Mouse (Mus musculus): ENCODE results near the gene Tlr7. TPM values are rescaled to one million over a fixed set of nuclear protein-coding genes. Genes with fewer than 3 reads are reported as not detected.
"Not testable (repeated sequence)": the region's sequence is repeated elsewhere in the genome, so short reads cannot be mapped to it uniquely, and the experiment has no call there.

Tlr7 gene
- 0.37 and 0.65 TPM in 2 replicates for polyA plus RNA-seq (2015; fragmentation: Nextera tagmentation; extraction: Ambion mirVana)

- H3K27ac ChIP-seq (ENCODE audit: low read length) = no peak within 1 kb of the TSS
- H3K4me3 ChIP-seq (ENCODE audit: low read length) = no peak within 1 kb of the TSS
- ATAC-seq (ENCODE audit: low FRiP score, low TSS enrichment) = no peak
- no peaks in the 10 kb centered on the region for H3K36me3 ChIP-seq (ENCODE audit: insufficient read depth, low read length)
- no peak within 1 kb of the TSS for H3K4me2 ChIP-seq (replicated peaks; ENCODE audit: low read depth, low read length)
- H3K9ac ChIP-seq (replicated peaks; ENCODE audit: low read length) = no peak within 1 kb of the TSS
- H3K4me1 ChIP-seq (ENCODE audit: insufficient read depth, low read length) = 0 out of 2 replicates have a peak, but pooled peaks cover 6% of the 10 kb centered on the region
- 82% methylated on average over 6 of the region's 6 CpGs for WGBS
- peaks cover 15% of the 10 kb centered on the region for H3K27me3 ChIP-seq (ENCODE audit: insufficient read depth, low read length)
- no peaks in the 10 kb centered on the region for H3K9me3 ChIP-seq (ENCODE audit: low read length)
These were observed at the start of gene Tlr7 for GRCm38 (mm10) chrX:167330399-167330798. Gene Tlr7 (minus strand): TSS chrX:167330558.

GRCm38 (mm10) chrX:167380073-167380472 is 49.7 kb upstream of the Tlr7 start:
- Histone ChIP-seq H3K4me3 (ENCODE audit: low read length) (no peak overlapping the region), H3K27me3 (ENCODE audit: insufficient read depth, low read length) (peaks cover 19% of the 10 kb centered on the region), H3K36me3 (ENCODE audit: insufficient read depth, low read length) (no peaks in the 10 kb centered on the region), H3K9me3 (ENCODE audit: low read length) (no peaks in the 10 kb centered on the region), H3K27ac (ENCODE audit: low read length) (no peak overlapping the region), H3K9ac (replicated peaks; ENCODE audit: low read length) (no peak overlapping the region), H3K4me2 (replicated peaks; ENCODE audit: low read depth, low read length) (no peak overlapping the region), H3K4me1 (ENCODE audit: insufficient read depth, low read length) (no peaks in the 10 kb centered on the region; the same call in 1 of the 2 replicates)
- ATAC-seq (ENCODE audit: low FRiP score, low TSS enrichment) = no peak
- 63% methylated on average over 4 of the region's 4 CpGs for WGBS

DNA sequence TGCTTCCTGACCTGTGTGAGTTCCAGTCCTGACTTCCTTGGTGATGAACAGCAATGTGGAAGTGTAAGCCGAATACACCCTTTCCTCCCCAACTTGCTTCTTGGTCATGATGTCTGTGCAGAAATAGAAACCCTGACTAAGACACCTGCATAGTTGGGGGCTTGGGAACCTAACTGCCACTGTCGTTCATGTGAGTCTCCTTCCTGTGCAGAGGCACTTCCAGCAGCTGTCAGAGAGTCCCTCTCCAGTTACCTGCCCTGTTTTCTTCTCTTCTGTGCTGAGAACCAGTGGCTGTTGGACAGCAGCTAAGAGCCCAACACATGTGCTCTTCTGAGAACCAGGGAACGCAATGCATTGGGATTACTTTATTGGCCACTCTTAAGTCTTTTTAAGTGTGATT is 30.9 kb upstream of the Tlr7 start:
- peaks cover 20% of the 10 kb centered on the region; the same call in 1 of the 2 replicates for H3K27me3 ChIP-seq (ENCODE audit: insufficient read depth, low read length)
- not testable (repeated sequence) for ATAC-seq (ENCODE audit: low FRiP score, low TSS enrichment); H3K4me1 ChIP-seq (ENCODE audit: insufficient read depth, low read length); H3K9ac ChIP-seq (replicated peaks; ENCODE audit: low read length); H3K9me3 ChIP-seq (ENCODE audit: low read length); H3K36me3 ChIP-seq (ENCODE audit: insufficient read depth, low read length); H3K4me3 ChIP-seq (ENCODE audit: low read length); H3K4me2 ChIP-seq (replicated peaks; ENCODE audit: low read depth, low read length); H3K27ac ChIP-seq (ENCODE audit: low read length)
- 91% methylated on average over 3 of the region's 3 CpGs for WGBS

DNA sequence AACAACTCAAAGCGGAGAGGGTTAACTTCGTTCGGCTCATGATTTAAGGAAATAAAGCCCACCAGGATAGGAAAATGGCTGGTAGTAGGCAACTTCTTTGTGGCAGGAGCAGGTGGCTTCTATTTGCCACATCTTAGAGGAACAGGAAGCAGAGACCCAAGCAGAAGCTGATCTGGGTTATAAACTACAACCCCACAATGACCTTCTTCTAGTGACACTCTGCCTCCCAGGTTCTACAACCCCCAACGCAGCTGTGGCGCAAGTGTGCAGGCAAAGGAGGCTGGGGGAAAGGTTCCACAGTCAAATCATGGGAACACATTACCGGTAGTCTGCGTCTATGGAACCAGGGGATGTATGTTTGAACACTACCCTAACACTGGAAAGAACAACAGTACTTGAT is 29.3 kb upstream of the Tlr7 start:
- Histone ChIP-seq H3K9ac (replicated peaks; ENCODE audit: low read length) (no peak overlapping the region), H3K36me3 (ENCODE audit: insufficient read depth, low read length) (0 out of 2 replicates have a peak, but pooled peaks cover 2% of the 10 kb centered on the region), H3K9me3 (ENCODE audit: low read length) (no peaks in the 10 kb centered on the region), H3K4me3 (ENCODE audit: low read length) (no peak overlapping the region), H3K27ac (ENCODE audit: low read length) (no peak overlapping the region), H3K27me3 (ENCODE audit: insufficient read depth, low read length) (peaks cover 15% of the 10 kb centered on the region; the same call in 1 of the 2 replicates), H3K4me1 (ENCODE audit: insufficient read depth, low read length) (no peaks in the 10 kb centered on the region), H3K4me2 (replicated peaks; ENCODE audit: low read depth, low read length) (no peak overlapping the region)
- ATAC-seq (ENCODE audit: low FRiP score, low TSS enrichment) = no peak
- 83% methylated on average over 7 of the region's 7 CpGs for WGBS

DNA sequence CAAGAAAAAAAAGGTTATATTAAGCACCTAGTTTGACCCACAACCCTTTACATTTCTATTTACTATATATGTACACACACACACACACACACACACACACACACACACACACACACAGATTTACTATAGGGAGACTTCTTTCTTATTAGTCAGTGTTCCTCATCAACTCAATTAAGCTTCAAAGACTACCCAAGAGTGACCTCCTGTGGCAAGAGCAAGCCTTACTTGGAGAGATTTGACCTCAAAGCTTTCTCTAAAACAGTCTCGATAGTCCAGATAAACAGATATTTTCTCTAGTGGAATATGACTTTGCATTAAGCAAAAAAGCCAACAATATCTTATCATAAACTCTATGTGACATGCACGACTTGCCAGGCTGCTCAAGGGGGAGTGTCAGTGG is 27.1 kb upstream of the Tlr7 start:
- Histone ChIP-seq H3K4me3 (ENCODE audit: low read length) (no peak overlapping the region), H3K27me3 (ENCODE audit: insufficient read depth, low read length) (peaks cover 11% of the 10 kb centered on the region; the same call in 1 of the 2 replicates), H3K4me1 (ENCODE audit: insufficient read depth, low read length) (no peaks in the 10 kb centered on the region), H3K27ac (ENCODE audit: low read length) (no peak overlapping the region), H3K36me3 (ENCODE audit: insufficient read depth, low read length) (no peaks in the 10 kb centered on the region), H3K9me3 (ENCODE audit: low read length) (no peaks in the 10 kb centered on the region), H3K9ac (replicated peaks; ENCODE audit: low read length) (no peak overlapping the region), H3K4me2 (replicated peaks; ENCODE audit: low read depth, low read length) (no peak overlapping the region)
- 71% methylated on average over 2 of the region's 2 CpGs for WGBS
- ATAC-seq (ENCODE audit: low FRiP score, low TSS enrichment) = no peak

- H3K36me3 ChIP-seq (ENCODE audit: insufficient read depth, low read length) = no peaks in the 10 kb centered on the region
- H3K4me1 ChIP-seq (ENCODE audit: insufficient read depth, low read length) = no peaks in the 10 kb centered on the region
- H3K9ac ChIP-seq (replicated peaks; ENCODE audit: low read length) = no peak overlapping the region
- H3K27ac ChIP-seq (ENCODE audit: low read length) = no peak overlapping the region
- peaks cover 8% of the 10 kb centered on the region; the same call in 1 of the 2 replicates for H3K27me3 ChIP-seq (ENCODE audit: insufficient read depth, low read length)
- no peak overlapping the region for H3K4me3 ChIP-seq (ENCODE audit: low read length)
- H3K9me3 ChIP-seq (ENCODE audit: low read length) = no peaks in the 10 kb centered on the region
- WGBS = 90% methylated on average over 3 of the region's 3 CpGs
- ATAC-seq (ENCODE audit: low FRiP score, low TSS enrichment) = no peak
- H3K4me2 ChIP-seq (replicated peaks; ENCODE audit: low read depth, low read length) = no peak overlapping the region
These were observed 25.6 kb upstream of the Tlr7 start for GRCm38 (mm10) chrX:167355965-167356364.

DNA sequence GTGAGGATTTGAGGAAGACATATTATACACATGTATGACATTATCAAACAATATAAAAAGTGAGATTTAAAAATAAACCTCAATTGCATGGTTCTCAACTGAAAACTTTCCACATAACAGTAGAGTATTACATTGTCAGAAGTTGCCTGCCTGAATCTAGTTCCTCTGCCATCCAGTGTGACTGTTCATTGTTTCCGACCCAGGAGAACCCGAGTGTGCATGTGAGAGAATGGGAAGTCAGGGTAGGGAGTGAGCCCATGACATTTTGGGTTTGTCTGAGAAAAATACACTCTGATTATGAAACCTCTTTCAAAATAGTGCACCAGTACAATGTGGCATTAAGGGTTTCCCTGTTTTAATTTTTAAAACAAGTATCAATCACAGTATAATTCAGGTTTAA is 23.3 kb upstream of the Tlr7 start:
- H3K36me3 ChIP-seq (ENCODE audit: insufficient read depth, low read length) = no peaks in the 10 kb centered on the region
- no peak overlapping the region for H3K4me3 ChIP-seq (ENCODE audit: low read length)
- no peak for ATAC-seq (ENCODE audit: low FRiP score, low TSS enrichment)
- no peaks in the 10 kb centered on the region for H3K9me3 ChIP-seq (ENCODE audit: low read length)
- H3K27me3 ChIP-seq (ENCODE audit: insufficient read depth, low read length) = peaks cover 7% of the 10 kb centered on the region; the same call in 1 of the 2 replicates
- WGBS = 96% methylated on average over 2 of the region's 2 CpGs
- no peak overlapping the region for H3K9ac ChIP-seq (replicated peaks; ENCODE audit: low read length)
- H3K4me2 ChIP-seq (replicated peaks; ENCODE audit: low read depth, low read length) = no peak overlapping the region
- no peaks in the 10 kb centered on the region for H3K4me1 ChIP-seq (ENCODE audit: insufficient read depth, low read length)
- no peak overlapping the region for H3K27ac ChIP-seq (ENCODE audit: low read length)

DNA sequence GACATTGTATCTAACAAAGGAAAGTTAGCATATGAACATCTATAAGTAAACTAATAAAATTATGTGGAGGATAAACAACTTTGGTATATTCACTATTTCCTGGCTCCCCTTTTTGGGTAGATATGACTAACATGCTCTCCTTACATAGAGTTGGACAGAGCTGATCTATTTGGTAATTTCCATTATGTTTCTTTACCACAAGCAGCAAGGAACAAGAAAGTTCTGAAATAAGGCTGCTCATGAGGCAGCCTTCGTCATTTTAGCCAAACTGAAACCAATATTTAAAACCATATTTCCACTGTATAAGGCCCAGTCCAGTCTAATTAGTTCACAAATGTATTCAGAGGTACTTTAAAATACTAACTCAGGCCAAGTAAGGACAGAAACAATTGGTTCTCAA is 16.1 kb upstream of the Tlr7 start:
- no peak overlapping the region for H3K27ac ChIP-seq (ENCODE audit: low read length)
- ATAC-seq (ENCODE audit: low FRiP score, low TSS enrichment) = no peak

DNA sequence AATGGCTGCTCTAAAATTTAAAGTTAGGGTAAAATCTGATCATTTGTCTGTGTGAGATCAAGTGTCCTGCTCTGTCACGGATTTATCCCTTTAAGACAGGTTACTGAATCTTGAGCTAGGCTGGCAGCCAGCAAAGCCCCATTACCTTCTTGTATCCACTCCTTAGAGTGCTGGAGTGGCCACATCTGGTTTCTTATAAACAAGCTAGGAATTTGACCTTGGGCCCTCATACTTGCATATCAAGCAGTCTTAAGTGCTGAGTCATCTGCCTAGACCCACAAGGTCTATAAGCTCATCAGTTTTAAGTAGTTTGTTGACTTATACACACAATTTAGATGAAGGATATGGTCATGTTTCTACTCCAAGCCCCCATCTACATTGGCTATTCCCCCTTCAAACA is 14.0 kb upstream of the Tlr7 start:
- H3K4me3 ChIP-seq (ENCODE audit: low read length) = no peak overlapping the region
- peak; percentile 61; the same call in 1 of the 2 replicates for ATAC-seq (ENCODE audit: low FRiP score, low TSS enrichment)
- H3K27me3 ChIP-seq (ENCODE audit: insufficient read depth, low read length) = peaks cover 11% of the 10 kb centered on the region; the same call in 1 of the 2 replicates
- H3K36me3 ChIP-seq (ENCODE audit: insufficient read depth, low read length) = no peaks in the 10 kb centered on the region
- no peaks in the 10 kb centered on the region for H3K4me1 ChIP-seq (ENCODE audit: insufficient read depth, low read length)
- WGBS = 49% methylated on average over 1 of the region's 1 CpGs
- no peak overlapping the region for H3K9ac ChIP-seq (replicated peaks; ENCODE audit: low read length)
- H3K4me2 ChIP-seq (replicated peaks; ENCODE audit: low read depth, low read length) = no peak overlapping the region
- H3K27ac ChIP-seq (ENCODE audit: low read length) = no peak overlapping the region
- no peaks in the 10 kb centered on the region for H3K9me3 ChIP-seq (ENCODE audit: low read length)

More for the DNA sequence above, 16.1 kb upstream of the Tlr7 start:
- H3K4me1 ChIP-seq (ENCODE audit: insufficient read depth, low read length) = no peaks in the 10 kb centered on the region
- H3K9ac ChIP-seq (replicated peaks; ENCODE audit: low read length) = no peak overlapping the region
- H3K27me3 ChIP-seq (ENCODE audit: insufficient read depth, low read length) = peaks cover 5% of the 10 kb centered on the region; the same call in 1 of the 2 replicates
- H3K4me3 ChIP-seq (ENCODE audit: low read length) = no peak overlapping the region
- WGBS = 87% methylated on average over 1 of the region's 1 CpGs
- no peaks in the 10 kb centered on the region for H3K36me3 ChIP-seq (ENCODE audit: insufficient read depth, low read length)
- no peaks in the 10 kb centered on the region for H3K9me3 ChIP-seq (ENCODE audit: low read length)
- H3K4me2 ChIP-seq (replicated peaks; ENCODE audit: low read depth, low read length) = no peak overlapping the region

GRCm38 (mm10) chrX:167341811-167342210 is 11.5 kb upstream of the Tlr7 start:
- Histone ChIP-seq H3K36me3 (ENCODE audit: insufficient read depth, low read length) (no peaks in the 10 kb centered on the region), H3K4me2 (replicated peaks; ENCODE audit: low read depth, low read length) (no peak overlapping the region), H3K4me1 (ENCODE audit: insufficient read depth, low read length) (no peaks in the 10 kb centered on the region), H3K27me3 (ENCODE audit: insufficient read depth, low read length) (peaks cover 11% of the 10 kb centered on the region; the same call in 1 of the 2 replicates), H3K27ac (ENCODE audit: low read length) (no peak overlapping the region), H3K4me3 (ENCODE audit: low read length) (no peak overlapping the region), H3K9ac (replicated peaks; ENCODE audit: low read length) (no peak overlapping the region), H3K9me3 (ENCODE audit: low read length) (no peaks in the 10 kb centered on the region)
- WGBS = 82% methylated on average over 3 of the region's 3 CpGs
- ATAC-seq (ENCODE audit: low FRiP score, low TSS enrichment) = no peak
